Mouse (Mus musculus) forebrain, embryonic 12.5 days (tissue): Measurements from ENCODE around the gene Ccl22. TPM values are rescaled to one million over a fixed set of nuclear protein-coding genes. Genes with fewer than 3 reads are reported as not detected.

Experiments used
- ATAC-seq: fragments of 200-750 bp; cut with Nextera tagmentation; 2 replicates; pipeline ENCODE4 v1.8.0; 2017; ENCODE audit warnings: moderate TSS enrichment; ENCODE audit not compliant: low FRiP score
- H3K27ac ChIP-seq: fragments of 300-500 bp; sonication (generic); 2 replicates; pipeline ENCODE4 v1.5.1; 2016; ENCODE audit warnings: mild to moderate bottlenecking
- H3K27me3 ChIP-seq: fragments of 300-500 bp; sonication (generic); 2 replicates; pipeline ENCODE4 v1.6.1; 2016; ENCODE audit warnings: mild to moderate bottlenecking
- H3K36me3 ChIP-seq: fragments of 300-500 bp; sonication (generic); replicated peaks from 2 replicates; pipeline ENCODE4 v1.6.1; 2016; ENCODE audit warnings: mild to moderate bottlenecking
- H3K4me1 ChIP-seq: fragments of 300-500 bp; sonication (generic); 2 replicates; pipeline ENCODE4 v1.6.1; 2016
- H3K4me2 ChIP-seq: fragments of 300-500 bp; sonication (generic); 2 replicates; pipeline ENCODE4 v1.6.1; 2016; ENCODE audit warnings: mild to moderate bottlenecking, moderate library complexity
- H3K4me3 ChIP-seq: fragments of 300-500 bp; sonication (generic); replicated peaks from 2 replicates; pipeline ENCODE4 v1.5.1; 2016; ENCODE audit warnings: mild to moderate bottlenecking
- H3K9ac ChIP-seq: fragments of 300-500 bp; sonication (generic); 2 replicates; pipeline ENCODE4 v1.6.1; 2016; ENCODE audit warnings: mild to moderate bottlenecking
- H3K9me3 ChIP-seq: fragments of 300-500 bp; sonication (generic); 2 replicates; pipeline ENCODE4 v1.6.1; 2016
- WGBS: fragments of 180-500 bp; shearing (Covaris S2); methylation state at CpG from one replicate; pipeline ENCODE4 v1.1.7; 2016; 5-methylcytosine and 5-hydroxymethylcytosine counted together
- polyA plus RNA-seq: library from polyadenylated mRNA; unstranded; fragments of >200 nt; fragmentation: Nextera tagmentation; extraction: Ambion mirVana; gene quantifications from 2 replicates; pipeline ENCODE4 v1.2.1, GENCODE M21; 2016

The Ccl22 gene
- polyA plus RNA-seq, 1 experiment from 2014 or later = not detected

DNA sequence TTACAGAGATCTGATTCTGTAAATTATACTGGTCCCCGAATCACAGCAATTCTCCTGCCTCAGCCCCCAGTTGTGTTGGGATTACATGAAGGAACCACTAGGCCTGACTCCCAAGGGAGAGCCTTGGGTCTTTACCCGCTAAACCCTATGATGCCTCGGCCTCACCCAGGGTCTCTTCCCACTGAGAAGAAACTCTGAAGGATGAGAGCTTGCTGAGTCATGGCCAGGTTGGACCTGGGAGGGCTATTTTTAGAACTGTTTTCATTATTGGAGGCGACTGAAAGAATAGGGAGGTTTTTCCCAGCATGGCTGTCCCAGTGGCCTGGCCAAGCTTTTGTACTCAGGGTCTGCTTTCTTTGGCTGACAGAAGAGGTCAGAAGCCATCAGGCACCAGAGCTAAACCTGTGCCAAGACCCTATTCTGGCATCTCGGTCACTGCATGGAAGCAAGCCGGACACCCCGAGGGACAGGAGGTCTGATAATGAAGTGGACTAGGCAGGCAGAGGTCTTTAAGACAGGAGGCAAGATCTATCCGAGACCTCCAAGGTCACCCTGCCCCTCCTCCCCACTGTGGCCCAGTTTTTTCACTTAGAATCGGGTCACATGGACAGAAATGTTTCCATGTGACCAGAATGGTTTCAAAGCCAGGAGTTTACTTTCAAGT is 38.5 kb upstream of the Ccl22 start:
- WGBS = 78% methylated on average over 9 of the region's 9 CpGs
- no peak overlapping the region for H3K27ac ChIP-seq
- no peaks in the 10 kb centered on the region for H3K36me3 ChIP-seq
- ATAC-seq = no peak
- H3K9me3 ChIP-seq = no peaks in the 10 kb centered on the region
- peaks cover 4% of the 10 kb centered on the region; the same call in 1 of the 2 replicates for H3K4me1 ChIP-seq
- H3K9ac ChIP-seq = no peak overlapping the region
- H3K4me2 ChIP-seq = no peak overlapping the region
- H3K4me3 ChIP-seq = no peak overlapping the region
- 0 out of 2 replicates have a peak, but pooled peaks cover 4% of the 10 kb centered on the region for H3K27me3 ChIP-seq

DNA sequence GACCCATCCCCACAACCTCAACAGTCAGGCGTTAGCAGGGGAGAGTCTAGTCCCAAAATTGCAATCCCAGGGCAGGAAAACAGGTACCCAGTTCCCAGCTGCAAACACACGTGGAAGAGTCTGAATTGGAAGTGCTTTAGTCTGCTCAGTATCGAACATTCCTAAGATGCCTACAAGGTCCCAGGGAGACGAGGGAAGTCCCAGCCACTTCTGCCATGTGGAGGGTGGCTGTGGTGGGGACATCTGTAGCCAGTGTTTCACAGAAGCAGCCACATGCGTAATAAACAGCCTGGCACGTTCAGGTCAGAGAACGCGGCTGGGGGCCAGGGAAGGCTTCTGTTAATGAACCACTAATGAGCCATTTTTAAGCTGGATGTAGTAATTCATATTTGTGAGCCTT is 35.1 kb upstream of the Ccl22 start:
- Histone ChIP-seq H3K36me3 (no peaks in the 10 kb centered on the region), H3K4me3 (no peak overlapping the region), H3K4me2 (no peak overlapping the region), H3K27ac (no peak overlapping the region), H3K27me3 (peaks cover 4% of the 10 kb centered on the region; the same call in 1 of the 2 replicates), H3K4me1 (no peaks in the 10 kb centered on the region), H3K9ac (no peak overlapping the region), H3K9me3 (no peaks in the 10 kb centered on the region)
- no peak for ATAC-seq
- WGBS = 60% methylated on average over 8 of the region's 8 CpGs

GRCm38 (mm10) chr8:94711160-94711718 is 34.2 kb upstream of the Ccl22 start:
- Histone ChIP-seq H3K4me1 (no peaks in the 10 kb centered on the region), H3K4me3 (no peak overlapping the region), H3K9ac (no peak overlapping the region), H3K36me3 (no peaks in the 10 kb centered on the region), H3K4me2 (no peak overlapping the region), H3K27me3 (peaks cover 5% of the 10 kb centered on the region; the same call in 1 of the 2 replicates), H3K27ac (no peak overlapping the region), H3K9me3 (no peaks in the 10 kb centered on the region)
- 56% methylated on average over 5 of the region's 5 CpGs for WGBS
- no peak for ATAC-seq

GRCm38 (mm10) chr8:94714556-94714955 is 30.8 kb upstream of the Ccl22 start:
- H3K4me2 ChIP-seq = no peak overlapping the region

DNA sequence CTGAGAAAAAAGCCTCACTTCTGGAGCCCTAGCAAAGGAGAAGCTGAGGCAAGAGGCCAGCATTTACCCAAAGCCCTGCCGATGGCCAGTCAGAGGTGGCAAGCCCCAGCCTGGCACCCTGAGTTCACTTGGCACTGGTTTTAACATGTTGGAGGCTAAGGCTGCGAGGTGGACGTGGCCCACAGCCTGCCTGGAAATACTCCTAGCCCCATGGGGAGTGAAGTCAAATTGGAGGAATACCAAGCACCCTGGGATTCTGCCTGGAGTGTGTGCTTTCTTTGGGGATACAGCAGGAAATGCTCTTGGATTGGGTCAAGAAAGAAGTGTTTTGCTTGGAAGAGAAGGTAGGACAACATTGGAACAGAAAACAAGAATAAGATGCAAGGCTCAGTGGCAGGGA is 29.5 kb upstream of the Ccl22 start:
- H3K27ac ChIP-seq = no peak overlapping the region
- 90% methylated on average over 3 of the region's 3 CpGs for WGBS
- ATAC-seq = no peak

More at GRCm38 (mm10) chr8:94714556-94714955, 30.8 kb upstream of the Ccl22 start:
- H3K27me3 ChIP-seq = peaks cover 5% of the 10 kb centered on the region; the same call in 1 of the 2 replicates
- no peak for ATAC-seq
- WGBS = 57% methylated on average over 5 of the region's 5 CpGs
- H3K9me3 ChIP-seq = no peaks in the 10 kb centered on the region
- no peak overlapping the region for H3K27ac ChIP-seq
- H3K4me1 ChIP-seq = no peaks in the 10 kb centered on the region
- H3K36me3 ChIP-seq = no peaks in the 10 kb centered on the region
- H3K9ac ChIP-seq = no peak overlapping the region
- H3K4me3 ChIP-seq = no peak overlapping the region

GRCm38 (mm10) chr8:94716841-94717240 is 28.5 kb upstream of the Ccl22 start:
- H3K4me1 ChIP-seq = no peaks in the 10 kb centered on the region
- no peaks in the 10 kb centered on the region for H3K9me3 ChIP-seq
- WGBS = 94% methylated on average over 1 of the region's 1 CpGs
- no peak overlapping the region for H3K9ac ChIP-seq
- no peak for ATAC-seq
- no peak overlapping the region for H3K27ac ChIP-seq
- H3K36me3 ChIP-seq = no peaks in the 10 kb centered on the region
- H3K4me3 ChIP-seq = no peak overlapping the region
- no peak overlapping the region for H3K4me2 ChIP-seq
- peaks cover 5% of the 10 kb centered on the region; the same call in 1 of the 2 replicates for H3K27me3 ChIP-seq

More for the DNA sequence above, 29.5 kb upstream of the Ccl22 start:
- Histone ChIP-seq H3K4me1 (no peaks in the 10 kb centered on the region), H3K9me3 (no peaks in the 10 kb centered on the region), H3K36me3 (no peaks in the 10 kb centered on the region), H3K4me2 (no peak overlapping the region), H3K9ac (no peak overlapping the region), H3K4me3 (no peak overlapping the region), H3K27me3 (peaks cover 5% of the 10 kb centered on the region; the same call in 1 of the 2 replicates)

- no peaks in the 10 kb centered on the region for H3K27me3 ChIP-seq
These were observed 19.4 kb upstream of the Ccl22 start for GRCm38 (mm10) chr8:94725998-94726397.

GRCm38 (mm10) chr8:94729301-94729700 is 16.1 kb upstream of the Ccl22 start:
- Histone ChIP-seq H3K4me1 (no peaks in the 10 kb centered on the region), H3K9ac (no peak overlapping the region), H3K4me3 (no peak overlapping the region), H3K36me3 (no peaks in the 10 kb centered on the region), H3K4me2 (no peak overlapping the region), H3K9me3 (no peaks in the 10 kb centered on the region), H3K27ac (no peak overlapping the region), H3K27me3 (no peaks in the 10 kb centered on the region)
- WGBS = 77% methylated on average over 4 of the region's 4 CpGs
- no peak for ATAC-seq

More at GRCm38 (mm10) chr8:94725998-94726397, 19.4 kb upstream of the Ccl22 start:
- no peaks in the 10 kb centered on the region for H3K9me3 ChIP-seq
- no peak overlapping the region for H3K4me2 ChIP-seq
- H3K9ac ChIP-seq = no peak overlapping the region
- H3K4me1 ChIP-seq = no peaks in the 10 kb centered on the region
- WGBS = 89% methylated on average over 5 of the region's 5 CpGs
- H3K36me3 ChIP-seq = no peaks in the 10 kb centered on the region
- no peak overlapping the region for H3K27ac ChIP-seq
- no peak overlapping the region for H3K4me3 ChIP-seq
- ATAC-seq = no peak

GRCm38 (mm10) chr8:94733821-94734465 is 11.4 kb upstream of the Ccl22 start:
- Histone ChIP-seq H3K36me3 (no peaks in the 10 kb centered on the region), H3K27me3 (no peaks in the 10 kb centered on the region), H3K4me3 (no peak overlapping the region), H3K27ac (no peak overlapping the region), H3K9me3 (no peaks in the 10 kb centered on the region), H3K9ac (no peak overlapping the region), H3K4me1 (no peaks in the 10 kb centered on the region), H3K4me2 (no peak overlapping the region)
- no peak for ATAC-seq
- 80% methylated on average over 5 of the region's 5 CpGs for WGBS

DNA sequence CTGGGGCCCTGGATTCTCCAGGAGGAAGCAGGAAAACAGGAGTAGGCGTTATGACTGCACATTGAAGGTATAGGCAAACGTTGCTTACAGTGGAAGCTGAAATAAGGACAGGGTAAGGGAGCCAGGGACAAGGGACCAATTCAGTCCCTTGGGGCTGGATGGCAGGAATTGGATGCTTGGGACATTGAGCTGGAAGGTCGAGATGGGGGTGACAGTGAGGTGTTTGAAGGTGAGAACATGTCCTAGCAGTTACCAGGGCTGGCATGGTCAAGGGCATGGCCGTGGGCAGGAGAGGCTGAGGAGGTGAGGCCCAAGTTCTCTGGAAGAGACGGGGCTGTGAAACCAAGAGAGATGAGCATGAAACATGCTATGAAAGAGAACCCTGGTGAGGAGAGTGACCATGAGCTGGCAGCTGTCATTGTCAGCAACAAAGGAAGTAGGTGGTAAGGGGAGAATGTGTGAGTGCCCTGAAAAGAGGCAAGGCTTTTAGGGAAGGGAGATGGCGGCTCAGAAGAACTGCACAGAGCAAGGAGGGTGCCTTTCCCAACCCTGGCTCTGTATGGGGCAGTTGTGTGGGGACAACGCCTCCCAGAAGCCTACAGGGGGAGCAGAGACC is 10.5 kb upstream of the Ccl22 start:
- no peaks in the 10 kb centered on the region for H3K36me3 ChIP-seq
- no peak overlapping the region for H3K4me3 ChIP-seq
- no peak for ATAC-seq
- no peak overlapping the region for H3K4me2 ChIP-seq
- no peak overlapping the region for H3K9ac ChIP-seq
- WGBS = 72% methylated on average over 7 of the region's 7 CpGs
- H3K27ac ChIP-seq = no peak overlapping the region
- H3K27me3 ChIP-seq = no peaks in the 10 kb centered on the region
- no peaks in the 10 kb centered on the region for H3K4me1 ChIP-seq
- H3K9me3 ChIP-seq = no peaks in the 10 kb centered on the region

DNA sequence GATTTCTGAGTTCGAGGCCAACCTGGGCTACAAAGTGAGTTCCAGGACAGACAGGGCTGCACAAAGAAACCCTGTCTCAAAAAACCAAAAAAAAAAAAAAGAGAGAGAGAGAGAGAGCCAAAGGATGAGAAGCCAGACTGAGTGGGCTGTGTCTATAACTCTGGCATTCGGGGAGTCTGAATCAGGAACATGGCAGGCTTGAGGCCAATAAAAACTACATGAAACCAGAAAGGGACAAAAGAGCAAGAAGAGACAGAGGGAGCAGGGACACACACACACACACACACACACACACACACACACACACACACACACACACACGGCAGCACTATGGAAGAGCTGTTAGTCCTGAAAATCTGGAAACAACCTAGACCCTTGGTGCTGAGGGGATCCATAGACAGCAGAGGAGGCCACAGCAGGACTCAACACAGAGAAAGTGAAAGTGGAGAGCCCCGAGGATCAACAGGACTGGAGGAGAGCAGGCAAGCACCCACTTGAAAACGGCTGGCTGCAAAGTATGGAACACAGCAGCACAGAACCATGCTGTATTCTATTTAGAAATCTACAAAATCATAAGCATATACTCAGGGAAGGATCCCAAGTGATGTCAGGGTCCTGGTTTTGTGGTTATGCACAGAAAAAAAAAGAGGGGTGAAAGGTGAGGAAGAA is 9.8 kb upstream of the Ccl22 start:
- Histone ChIP-seq H3K36me3 (no peaks in the 10 kb centered on the region), H3K9ac (no peak overlapping the region), H3K4me2 (no peak overlapping the region), H3K27me3 (no peaks in the 10 kb centered on the region), H3K4me3 (no peak overlapping the region), H3K9me3 (no peaks in the 10 kb centered on the region), H3K4me1 (no peaks in the 10 kb centered on the region), H3K27ac (no peak overlapping the region)
- 72% methylated on average over 5 of the region's 5 CpGs for WGBS
- ATAC-seq = no peak

GRCm38 (mm10) chr8:94739829-94740228 is 5.6 kb upstream of the Ccl22 start:
- WGBS = 92% methylated on average over 6 of the region's 6 CpGs
- no peak overlapping the region for H3K4me2 ChIP-seq
- H3K27ac ChIP-seq = no peak overlapping the region
- no peaks in the 10 kb centered on the region for H3K36me3 ChIP-seq
- H3K27me3 ChIP-seq = no peaks in the 10 kb centered on the region
- no peaks in the 10 kb centered on the region for H3K4me1 ChIP-seq
- no peak overlapping the region for H3K4me3 ChIP-seq
- H3K9ac ChIP-seq = no peak overlapping the region
- H3K9me3 ChIP-seq = no peaks in the 10 kb centered on the region
- ATAC-seq = no peak
